Mouse (Mus musculus): Measurements from ENCODE around the gene Fam124b. TPM values are rescaled to one million over a fixed set of nuclear protein-coding genes. Genes with fewer than 3 reads are reported as not detected.

The Fam124b gene
- polyA plus RNA-seq, 1 experiment, result not detected

- no peaks in the 10 kb centered on the region for H3K36me3 ChIP-seq (ENCODE audit: control insufficient read depth, insufficient read depth, low read length, poor library complexity, severe bottlenecking)
- H3K27me3 ChIP-seq (ENCODE audit: control insufficient read depth, insufficient read depth, low read length, poor library complexity, severe bottlenecking), result no peaks in the 10 kb centered on the region
- TF ChIP-seq POLR2A (IDR thresholded peaks at IDR 0.05; ENCODE audit: insufficient read depth, low read length) (no peak), CTCF (IDR thresholded peaks at IDR 0.05; ENCODE audit: low read depth, low read length) (no peak), EP300 (IDR thresholded peaks at IDR 0.05; ENCODE audit: insufficient read depth, low read depth, low read length) (no peak)
- no peak overlapping the region for H3K9ac ChIP-seq (ENCODE audit: low read depth, poor library complexity, severe bottlenecking)
- H3K27ac ChIP-seq (ENCODE audit: insufficient read depth, low read length), result no peak overlapping the region
- no peaks in the 10 kb centered on the region for H3K4me1 ChIP-seq (ENCODE audit: control insufficient read depth, insufficient read depth, low read length)
- H3K4me3 ChIP-seq (ENCODE audit: low read depth, low read length), result no peak overlapping the region
- H3K9me3 ChIP-seq (replicated peaks; ENCODE audit: control insufficient read depth, insufficient read depth, low read length, poor library complexity, severe bottlenecking), result no peaks in the 10 kb centered on the region
These were observed 12.3 kb upstream of the Fam124b start for GRCm38 (mm10) chr1:80230612-80231011.

- Histone ChIP-seq H3K27ac (ENCODE audit: insufficient read depth, low read length) (no peak overlapping the region), H3K9ac (ENCODE audit: low read depth, poor library complexity, severe bottlenecking) (no peak overlapping the region), H3K9me3 (replicated peaks; ENCODE audit: control insufficient read depth, insufficient read depth, low read length, poor library complexity, severe bottlenecking) (no peaks in the 10 kb centered on the region), H3K4me1 (ENCODE audit: control insufficient read depth, insufficient read depth, low read length) (no peaks in the 10 kb centered on the region), H3K36me3 (ENCODE audit: control insufficient read depth, insufficient read depth, low read length, poor library complexity, severe bottlenecking) (no peaks in the 10 kb centered on the region), H3K27me3 (ENCODE audit: control insufficient read depth, insufficient read depth, low read length, poor library complexity, severe bottlenecking) (no peaks in the 10 kb centered on the region), H3K4me3 (ENCODE audit: low read depth, low read length) (no peak overlapping the region)
- TF ChIP-seq EP300 (IDR thresholded peaks at IDR 0.05; ENCODE audit: insufficient read depth, low read depth, low read length) (no peak), POLR2A (IDR thresholded peaks at IDR 0.05; ENCODE audit: insufficient read depth, low read length) (no peak), CTCF (IDR thresholded peaks at IDR 0.05; ENCODE audit: low read depth, low read length) (no peak)
These were observed 6.7 kb upstream of the Fam124b start for GRCm38 (mm10) chr1:80224839-80225412.

GRCm38 (mm10) chr1:80221151-80221550 lies 2.9 kb upstream of the Fam124b start:
- no peaks in the 10 kb centered on the region for H3K27me3 ChIP-seq (ENCODE audit: control insufficient read depth, insufficient read depth, low read length, poor library complexity, severe bottlenecking)
- no peaks in the 10 kb centered on the region for H3K36me3 ChIP-seq (ENCODE audit: control insufficient read depth, insufficient read depth, low read length, poor library complexity, severe bottlenecking)
- TF ChIP-seq POLR2A (IDR thresholded peaks at IDR 0.05; ENCODE audit: insufficient read depth, low read length), result no peak
- no peak for TF ChIP-seq CTCF (IDR thresholded peaks at IDR 0.05; ENCODE audit: low read depth, low read length)
- TF ChIP-seq EP300 (IDR thresholded peaks at IDR 0.05; ENCODE audit: insufficient read depth, low read depth, low read length), result no peak
- H3K9ac ChIP-seq (ENCODE audit: low read depth, poor library complexity, severe bottlenecking), result no peak overlapping the region
- H3K4me1 ChIP-seq (ENCODE audit: control insufficient read depth, insufficient read depth, low read length), result no peaks in the 10 kb centered on the region
- no peak overlapping the region for H3K4me3 ChIP-seq (ENCODE audit: low read depth, low read length)
- H3K27ac ChIP-seq (ENCODE audit: insufficient read depth, low read length), result no peak overlapping the region
- peaks cover 5% of the 10 kb centered on the region; the same call in 1 of the 2 replicates for H3K9me3 ChIP-seq (replicated peaks; ENCODE audit: control insufficient read depth, insufficient read depth, low read length, poor library complexity, severe bottlenecking)

- Histone ChIP-seq H3K27ac (ENCODE audit: insufficient read depth, low read length) (no peak overlapping the region), H3K27me3 (ENCODE audit: control insufficient read depth, insufficient read depth, low read length, poor library complexity, severe bottlenecking) (no peaks in the 10 kb centered on the region), H3K4me1 (ENCODE audit: control insufficient read depth, insufficient read depth, low read length) (no peaks in the 10 kb centered on the region), H3K36me3 (ENCODE audit: control insufficient read depth, insufficient read depth, low read length, poor library complexity, severe bottlenecking) (no peaks in the 10 kb centered on the region), H3K4me3 (ENCODE audit: low read depth, low read length) (no peak overlapping the region), H3K9me3 (replicated peaks; ENCODE audit: control insufficient read depth, insufficient read depth, low read length, poor library complexity, severe bottlenecking) (no peaks in the 10 kb centered on the region), H3K9ac (ENCODE audit: low read depth, poor library complexity, severe bottlenecking) (no peak overlapping the region)
- no peak for TF ChIP-seq EP300 (IDR thresholded peaks at IDR 0.05; ENCODE audit: insufficient read depth, low read depth, low read length)
- no peak for TF ChIP-seq POLR2A (IDR thresholded peaks at IDR 0.05; ENCODE audit: insufficient read depth, low read length)
- TF ChIP-seq CTCF (IDR thresholded peaks at IDR 0.05; ENCODE audit: low read depth, low read length), result no peak
These were observed 4.4 kb downstream of the Fam124b start for GRCm38 (mm10) chr1:80213826-80214225.

DNA sequence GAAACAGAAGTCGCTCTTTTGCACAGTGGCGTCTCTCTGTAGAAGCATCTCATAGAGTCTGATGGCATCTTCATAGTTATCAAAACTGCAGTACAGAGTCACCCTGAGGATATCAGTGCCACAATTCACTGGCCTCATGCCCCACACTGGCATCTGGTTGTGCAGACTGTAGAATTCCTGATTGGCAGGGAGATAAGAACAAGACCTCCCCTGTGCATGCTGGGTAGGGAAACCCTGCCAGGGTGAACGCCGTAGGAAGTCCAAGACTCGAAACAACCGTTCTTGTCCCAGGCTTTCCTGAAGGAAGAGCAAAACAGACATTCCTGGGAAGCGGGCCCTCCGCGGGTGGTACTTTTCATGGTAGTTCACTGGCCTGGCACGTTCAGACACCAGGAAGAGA lies 5.1 kb downstream of the Fam124b start:
- no peak overlapping the region for H3K4me3 ChIP-seq (ENCODE audit: low read depth, low read length)
- no peaks in the 10 kb centered on the region for H3K36me3 ChIP-seq (ENCODE audit: control insufficient read depth, insufficient read depth, low read length, poor library complexity, severe bottlenecking)
- TF ChIP-seq EP300 (IDR thresholded peaks at IDR 0.05; ENCODE audit: insufficient read depth, low read depth, low read length), result no peak
- no peaks in the 10 kb centered on the region for H3K9me3 ChIP-seq (replicated peaks; ENCODE audit: control insufficient read depth, insufficient read depth, low read length, poor library complexity, severe bottlenecking)
- H3K27me3 ChIP-seq (ENCODE audit: control insufficient read depth, insufficient read depth, low read length, poor library complexity, severe bottlenecking), result no peaks in the 10 kb centered on the region
- no peak overlapping the region for H3K27ac ChIP-seq (ENCODE audit: insufficient read depth, low read length)
- H3K9ac ChIP-seq (ENCODE audit: low read depth, poor library complexity, severe bottlenecking), result no peak overlapping the region
- no peaks in the 10 kb centered on the region for H3K4me1 ChIP-seq (ENCODE audit: control insufficient read depth, insufficient read depth, low read length)

- TF ChIP-seq EP300 (IDR thresholded peaks at IDR 0.05; ENCODE audit: insufficient read depth, low read depth, low read length), result no peak
- TF ChIP-seq CTCF (IDR thresholded peaks at IDR 0.05; ENCODE audit: low read depth, low read length), result no peak
- no peak for TF ChIP-seq POLR2A (IDR thresholded peaks at IDR 0.05; ENCODE audit: insufficient read depth, low read length)
- H3K4me3 ChIP-seq (ENCODE audit: low read depth, low read length), result no peak overlapping the region
- no peak overlapping the region for H3K9ac ChIP-seq (ENCODE audit: low read depth, poor library complexity, severe bottlenecking)
- no peaks in the 10 kb centered on the region for H3K9me3 ChIP-seq (replicated peaks; ENCODE audit: control insufficient read depth, insufficient read depth, low read length, poor library complexity, severe bottlenecking)
- H3K27me3 ChIP-seq (ENCODE audit: control insufficient read depth, insufficient read depth, low read length, poor library complexity, severe bottlenecking), result no peaks in the 10 kb centered on the region
- H3K4me1 ChIP-seq (ENCODE audit: control insufficient read depth, insufficient read depth, low read length), result no peaks in the 10 kb centered on the region
- no peaks in the 10 kb centered on the region for H3K36me3 ChIP-seq (ENCODE audit: control insufficient read depth, insufficient read depth, low read length, poor library complexity, severe bottlenecking)
- no peak overlapping the region for H3K27ac ChIP-seq (ENCODE audit: insufficient read depth, low read length)
These were observed 16.0 kb downstream of the Fam124b start for GRCm38 (mm10) chr1:80202314-80202713.
